8 mouse cellular contexts compared by ENCODE assay signal in the genomic region with DNA sequence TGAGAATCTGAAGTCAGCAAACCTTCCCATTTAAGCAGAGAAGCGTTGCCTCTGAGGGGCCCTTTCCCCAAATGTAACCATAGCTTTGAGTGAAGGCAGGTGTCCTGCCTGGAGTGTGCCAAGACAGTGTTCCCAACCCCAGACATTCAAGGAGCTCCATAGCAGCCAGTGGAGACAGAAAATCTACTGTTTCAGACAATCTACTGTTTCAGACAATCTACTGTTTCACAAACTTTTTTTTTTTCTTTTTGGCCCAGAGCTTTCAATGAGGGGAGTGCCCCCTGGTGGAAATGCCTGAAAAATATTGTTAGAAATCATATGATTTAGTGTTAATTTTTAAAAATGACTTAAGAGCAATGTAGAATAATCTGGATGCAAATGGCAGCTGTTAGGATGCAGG. TPM values are rescaled to one million over a fixed set of nuclear protein-coding genes. Genes with fewer than 3 reads are reported as not detected.
DNase-seq lines count a peak whose midpoint lies in the region; ATAC-seq lines count a peak whose summit lies in the region.

No protein-coding gene starts in this region.

- H3K27ac ChIP-seq in hindbrain, embryonic 11.5 days (ENCODE audit: low read depth, low read length): no peak overlapping the region
- H3K27ac ChIP-seq in hindbrain, embryonic 13.5 days: no peak overlapping the region

- no peaks in the 10 kb centered on the region for H3K4me1 ChIP-seq in hindbrain, embryonic 11.5 days (replicated peaks; ENCODE audit: control insufficient read depth, insufficient read depth, low read length)
- H3K4me1 ChIP-seq in hindbrain, embryonic 13.5 days (replicated peaks): peaks cover 7% of the 10 kb centered on the region

- H3K27me3 ChIP-seq in hindbrain, embryonic 11.5 days (ENCODE audit: control insufficient read depth, insufficient read depth, low read length): no peaks in the 10 kb centered on the region
- H3K27me3 ChIP-seq in hindbrain, embryonic 13.5 days: no peaks in the 10 kb centered on the region

- no peaks in the 10 kb centered on the region for H3K9me3 ChIP-seq in hindbrain, embryonic 11.5 days (ENCODE audit: control insufficient read depth, low read length)
- no peaks in the 10 kb centered on the region for H3K9me3 ChIP-seq in hindbrain, embryonic 13.5 days

- DNase-seq in hindbrain, embryonic 11.5 days (ENCODE audit: low spot score): peak; percentile 40
- DNase-seq in urinary bladder, postnatal 14 days (ENCODE audit: low spot score): peak; percentile 34
- no peak for DNase-seq in urinary bladder, postnatal 4 days (ENCODE audit: low spot score in 2 of 2)
- DNase-seq in c-Kit-positive CD71-positive TER-119-negative erythroid progenitor cells, embryonic 14.5 days (ENCODE audit: low read depth): peak; percentile 1
- peak; percentile 59 for DNase-seq in retina, embryonic 14.5 days (ENCODE audit: low spot score)
- DNase-seq in spleen, postnatal 4 days (ENCODE audit: low spot score in 2 of 2): no peak
- no peak for DNase-seq in adrenal gland, adult 18-20 months (ENCODE audit: low spot score in 2 of 2)

- H3K36me3 ChIP-seq in hindbrain, embryonic 11.5 days (ENCODE audit: control insufficient read depth, insufficient read depth, low read length): 0 out of 2 replicates have a peak, but pooled peaks cover 2% of the 10 kb centered on the region
- peaks cover 20% of the 10 kb centered on the region for H3K36me3 ChIP-seq in hindbrain, embryonic 13.5 days

- H3K4me2 ChIP-seq in hindbrain, embryonic 11.5 days (replicated peaks; ENCODE audit: low read depth, low read length): no peak overlapping the region
- H3K4me2 ChIP-seq in hindbrain, embryonic 13.5 days: no peak overlapping the region

- WGBS in hindbrain, embryonic 11.5 days: 89% methylated on average over 1 of the region's 1 CpGs
- 86% methylated on average over 1 of the region's 1 CpGs for WGBS in hindbrain, embryonic 13.5 days

- H3K9ac ChIP-seq in hindbrain, embryonic 11.5 days (ENCODE audit: low read depth, low read length): no peak overlapping the region
- H3K9ac ChIP-seq in hindbrain, embryonic 13.5 days: no peak overlapping the region

- no peak overlapping the region for H3K4me3 ChIP-seq in hindbrain, embryonic 11.5 days (ENCODE audit: low read depth, low read length)
- no peak overlapping the region for H3K4me3 ChIP-seq in hindbrain, embryonic 13.5 days

- no peak for ATAC-seq in hindbrain, embryonic 11.5 days (ENCODE audit: low FRiP score)
- ATAC-seq in hindbrain, embryonic 13.5 days (ENCODE audit: low FRiP score): no peak

RNA-seq across cellular contexts. Expression of a gene that starts 55.3 kb away (rescaled TPM):
- polyA plus RNA-seq in hindbrain, embryonic 11.5 days (2014; fragmentation: Nextera tagmentation; extraction: Ambion mirVana): 29.5 and 32.0 TPM in 2 replicates
- 31.4 and 32.1 TPM in 2 replicates for polyA plus RNA-seq in hindbrain, embryonic 13.5 days (2015; fragmentation: Nextera tagmentation; extraction: Ambion mirVana)
- 10 to 100 TPM; 16.3 to 22.2 TPM for total RNA-seq in adrenal gland, adult 18-20 months (2021)

Comparison
In these comparisons a context has a peak if more than half of its experiments do, and no peak if none do; other contexts are left out.
1. DNase-seq: peak in hindbrain, embryonic 11.5 days (single experiment), urinary bladder, postnatal 14 days (single experiment), c-Kit-positive CD71-positive TER-119-negative erythroid progenitor cells, embryonic 14.5 days (single experiment) and retina, embryonic 14.5 days (single experiment); none in urinary bladder, postnatal 4 days (0 of 2), spleen, postnatal 4 days (0 of 2) and adrenal gland, adult 18-20 months (0 of 2).